In the genomic region with DNA sequence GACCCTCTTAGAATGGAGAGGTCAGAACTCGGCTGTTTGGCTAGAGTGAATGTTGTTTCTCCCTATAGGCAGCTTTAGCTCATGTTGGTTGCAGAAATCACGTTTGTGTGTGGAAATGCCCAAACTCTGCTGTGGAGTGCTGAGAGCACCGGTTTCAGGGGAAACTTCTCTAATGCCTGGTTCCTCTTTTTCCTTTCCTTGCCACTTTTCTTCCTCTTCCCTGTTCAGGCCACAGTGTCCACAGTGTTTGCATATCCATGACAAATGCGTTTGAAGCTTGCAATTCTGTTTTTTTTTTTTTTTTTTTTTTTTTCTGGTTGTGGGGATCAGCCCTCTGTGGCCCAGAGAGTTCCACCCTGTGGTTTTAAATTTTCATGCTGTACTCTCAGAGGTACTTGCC, we compare ENCODE assay signal across 14 mouse cellular contexts. TPM values are rescaled to one million over a fixed set of nuclear protein-coding genes. Genes with fewer than 3 reads are reported as not detected.
DNase-seq lines count a peak whose midpoint lies in the region; ATAC-seq and TF ChIP-seq lines count a peak whose summit lies in the region.
"Had no signal": no experiment of that assay in that cellular context is flagged by ENCODE, and none has a peak within 500 bp of the region (broad histone marks: within the 10 kb centered on the region; RNA-seq: fewer than 3 reads in every experiment).

A gene (plus strand): TSS at position 398 of the 400 bp plus-strand sequence.

- H3K4me2 ChIP-seq in intestine, postnatal 0 days (replicated peaks; ENCODE audit: low read depth) = no peak within 1 kb of the TSS

- no peak for TF ChIP-seq CTCF in spleen, adult 2 months (IDR thresholded peaks at IDR 0.05; ENCODE audit: extremely low read depth, insufficient read depth, insufficient read length, insufficient replicate concordance)
- TF ChIP-seq CTCF in intestine, postnatal 0 days (IDR thresholded peaks at IDR 0.05; ENCODE audit: low read depth) = no peak

- ATAC-seq in hematopoietic stem cell, adult 5-6 weeks (replicated peaks in 1 of 2; ENCODE audit: insufficient read depth in 1 of 2, low FRiP score in 2 of 2, low TSS enrichment in 1 of 2, low read depth in 1 of 2, poor library complexity in 2 of 2, severe bottlenecking in 2 of 2) = peak; percentile 92 to 97
- ATAC-seq in intestine, postnatal 0 days = no peak

- H3K9me3 ChIP-seq in intestine, postnatal 0 days (ENCODE audit: control insufficient read depth) = no peaks in the 10 kb centered on the region

- DNase-seq in heart, adult 8-10 months (ENCODE audit: low spot score) = peak; percentile 19
- no peak for DNase-seq in heart, postnatal 4 days
- no peak for DNase-seq in spleen, adult 2 months (ENCODE audit: low read depth in 1 of 2, low spot score in 2 of 2)
- no peak for DNase-seq in spleen, postnatal 4 days (ENCODE audit: low spot score in 2 of 2)
- DNase-seq in splenic B cell, adult 2 months (ENCODE audit: low read depth, low spot score) = peak; percentile 25
- DNase-seq in cerebellum, adult 9-11 months = no peak
- DNase-seq: adrenal gland, adult 2 months; cerebellum, adult 11 months; heart, postnatal 10 days; kidney, postnatal 25 days; thymus, postnatal 25 days had no signal

- 12% methylated on average over 4 of the region's 4 CpGs for WGBS in spleen, adult 2 months
- WGBS in intestine, postnatal 0 days = 51% methylated on average over 4 of the region's 4 CpGs

- peak within 1 kb of the TSS; percentile 16; the same call in 1 of the 2 replicates for H3K4me3 ChIP-seq in spleen, adult 2 months (ENCODE audit: extremely low read depth, insufficient read depth, insufficient read length)
- H3K4me3 ChIP-seq in intestine, postnatal 0 days (ENCODE audit: low read depth, low read length) = no peak within 1 kb of the TSS
- H3K4me3 ChIP-seq: myocyte had no signal

- H3K36me3 ChIP-seq in spleen, adult 2 months (ENCODE audit: control insufficient read depth, insufficient read depth, low read length) = no peaks in the 10 kb centered on the region
- H3K36me3 ChIP-seq in splenic B cell, adult 2 months (ENCODE audit: control insufficient read depth, insufficient read depth, low read length, poor library complexity, severe bottlenecking) = no peaks in the 10 kb centered on the region
- H3K36me3 ChIP-seq in intestine, postnatal 0 days (ENCODE audit: control insufficient read depth, insufficient read depth) = no peaks in the 10 kb centered on the region

- no peaks in the 10 kb centered on the region for H3K27me3 ChIP-seq in spleen, adult 2 months (ENCODE audit: control insufficient read depth, insufficient read depth, low read length)
- no peaks in the 10 kb centered on the region for H3K27me3 ChIP-seq in splenic B cell, adult 2 months (ENCODE audit: control insufficient read depth, insufficient read depth, low read length, poor library complexity, severe bottlenecking)
- H3K27me3 ChIP-seq in intestine, postnatal 0 days (replicated peaks; ENCODE audit: control insufficient read depth, insufficient read depth, low read length) = no peaks in the 10 kb centered on the region

- peaks cover 5% of the 10 kb centered on the region; the same call in 1 of the 2 replicates for H3K4me1 ChIP-seq in spleen, adult 2 months (ENCODE audit: control insufficient read depth, insufficient read depth, insufficient read length)
- no peaks in the 10 kb centered on the region for H3K4me1 ChIP-seq in intestine, postnatal 0 days (replicated peaks; ENCODE audit: control insufficient read depth, insufficient read depth, low read length)

- peak within 1 kb of the TSS; percentile 57; the same call in 1 of the 2 replicates for H3K27ac ChIP-seq in spleen, adult 2 months (ENCODE audit: insufficient read depth, low read length)
- no peak within 1 kb of the TSS for H3K27ac ChIP-seq in intestine, postnatal 0 days (ENCODE audit: low read depth, low read length)

- no peak within 1 kb of the TSS for H3K9ac ChIP-seq in intestine, postnatal 0 days (ENCODE audit: low read depth, low read length)

- TF ChIP-seq POLR2A in spleen, adult 2 months (IDR thresholded peaks at IDR 0.05; ENCODE audit: low read depth, low read length) = no peak

RNA-seq across cellular contexts. Expression of the gene that starts here (rescaled TPM):
- 1 to 10 TPM; 2.5 to 3.7 (median 2.7) TPM for total RNA-seq in heart, adult 8-10 months (2022)
- total RNA-seq in heart, postnatal 4 days (2021) = 1 to 10 TPM; 1.2 to 1.9 TPM
- 6.8 and 9.3 TPM in 2 replicates for polyA plus RNA-seq in spleen, adult 2 months (2012; rRNA removed)
- total RNA-seq in hematopoietic stem cell, adult 5-6 weeks (2017) = 0.50 and 3.9 TPM in 2 replicates
- 1.4 and 1.8 TPM in 2 replicates for polyA plus RNA-seq in intestine, postnatal 0 days (2015; fragmentation: Nextera tagmentation; extraction: Ambion mirVana)
- polyA plus RNA-seq: myocyte had no signal

Comparison
In these comparisons a context has a peak if more than half of its experiments do, and no peak if none do; other contexts are left out.
1. DNase-seq: peak in heart, adult 8-10 months (single experiment) and splenic B cell, adult 2 months (single experiment); none in heart, postnatal 4 days (single experiment), spleen, adult 2 months (0 of 2), spleen, postnatal 4 days (0 of 2) and cerebellum, adult 9-11 months (single experiment).